Mouse (Mus musculus) erythroblast, embryonic 14.5 days (primary cell): ENCODE data around the gene Cdk11b. TPM values are rescaled to one million over a fixed set of nuclear protein-coding genes. Genes with fewer than 3 reads are reported as not detected.
"Not testable (repeated sequence)": the region's sequence is repeated elsewhere in the genome, so short reads cannot be mapped to it uniquely, and the experiment has no call there.

Experiments
- H3K27me3 ChIP-seq: 2 replicates; pipeline ENCODE4 v1.6.1; 2012; ENCODE audit warnings: inconsistent platforms; ENCODE audit not compliant: control insufficient read depth
- H3K36me3 ChIP-seq: 2 replicates; pipeline ENCODE4 v1.6.1; 2012; ENCODE audit warnings: mild to moderate bottlenecking, inconsistent platforms; ENCODE audit not compliant: control insufficient read depth
- H3K4me1 ChIP-seq: 2 replicates; pipeline ENCODE4 v1.6.1; 2012; ENCODE audit warnings: inconsistent platforms; ENCODE audit not compliant: control insufficient read depth
- H3K4me3 ChIP-seq: replicated peaks from 2 replicates; pipeline ENCODE3; 2012; ENCODE audit warnings: moderate library complexity, mild to moderate bottlenecking, inconsistent platforms
- H3K9me3 ChIP-seq: 2 replicates; pipeline ENCODE4 v1.6.1; 2012; ENCODE audit warnings: low read length, inconsistent platforms, mixed read lengths; ENCODE audit not compliant: control insufficient read depth
- GATA1 ChIP-seq: IDR thresholded peaks from 2 replicates; pipeline ENCODE4 v1.6.1; 2012; ENCODE audit warnings: low read length, inconsistent platforms, mixed read lengths
- TAL1 ChIP-seq: IDR thresholded peaks from 3 replicates; pipeline ENCODE4 v1.6.1; 2012; ENCODE audit warnings: low read length, inconsistent platforms, mixed read lengths
- polyA plus RNA-seq: library from polyadenylated mRNA; stranded (reverse); fragments of >175 nt; gene quantifications from 2 replicates; pipeline ENCODE4 v1.2.3, GENCODE M21; 2012

Gene Cdk11b
- polyA plus RNA-seq, 1 experiment = 6.4 TPM

DNA sequence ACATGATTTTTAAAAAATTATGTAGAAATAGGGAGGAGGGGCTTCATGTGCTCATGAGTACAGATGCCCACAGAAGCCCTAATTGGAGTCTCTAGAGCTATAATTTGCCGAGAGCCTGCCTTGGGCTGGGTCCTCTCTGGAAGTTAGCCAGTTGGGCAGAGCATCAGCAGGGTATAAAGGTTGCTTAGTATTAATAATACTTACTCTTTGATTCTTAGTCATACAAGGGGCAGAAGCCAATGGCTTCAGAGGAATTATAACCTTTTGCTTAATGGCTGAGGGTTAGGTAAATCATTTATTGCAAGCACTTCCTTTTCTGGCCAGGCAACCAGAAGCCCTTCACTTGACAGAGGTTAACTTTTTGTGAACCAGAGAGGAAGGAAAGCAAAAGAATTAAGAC is 18.9 kb downstream of the Cdk11b start:
- Histone ChIP-seq H3K4me3 (no peak overlapping the region), H3K36me3 (peaks cover 87% of the 10 kb centered on the region), H3K4me1 (no peaks in the 10 kb centered on the region), H3K27me3 (no peaks in the 10 kb centered on the region), H3K9me3 (no peaks in the 10 kb centered on the region)
- no peak for TF ChIP-seq TAL1

DNA sequence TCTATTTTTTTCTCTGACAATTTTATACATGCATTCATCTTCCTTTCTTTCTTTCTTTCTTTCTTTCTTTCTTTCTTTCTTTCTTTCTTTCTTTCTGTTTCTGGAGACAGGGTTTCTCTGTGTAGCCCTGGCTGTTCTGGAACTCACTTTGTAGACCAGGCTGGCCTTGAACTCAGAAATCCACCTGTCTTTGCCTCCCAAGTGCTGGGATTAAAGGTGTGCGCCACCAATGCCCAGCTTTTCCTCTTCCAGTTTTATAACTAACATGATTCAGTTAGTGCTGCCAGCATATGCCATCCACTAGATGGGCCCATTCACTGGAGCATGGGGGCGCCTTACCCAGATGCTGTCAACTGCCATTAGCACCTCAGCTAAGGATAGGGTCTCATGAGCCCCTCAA is 20.7 kb downstream of the Cdk11b start, which contains the start of gene Gm10563:
Gm10563 (minus strand) TSS at position 101 of the 400 bp plus-strand sequence.
- H3K9me3 ChIP-seq, H3K4me3 ChIP-seq, H3K27me3 ChIP-seq, H3K4me1 ChIP-seq: not testable (repeated sequence)
- peaks cover 89% of the 10 kb centered on the region for H3K36me3 ChIP-seq

DNA sequence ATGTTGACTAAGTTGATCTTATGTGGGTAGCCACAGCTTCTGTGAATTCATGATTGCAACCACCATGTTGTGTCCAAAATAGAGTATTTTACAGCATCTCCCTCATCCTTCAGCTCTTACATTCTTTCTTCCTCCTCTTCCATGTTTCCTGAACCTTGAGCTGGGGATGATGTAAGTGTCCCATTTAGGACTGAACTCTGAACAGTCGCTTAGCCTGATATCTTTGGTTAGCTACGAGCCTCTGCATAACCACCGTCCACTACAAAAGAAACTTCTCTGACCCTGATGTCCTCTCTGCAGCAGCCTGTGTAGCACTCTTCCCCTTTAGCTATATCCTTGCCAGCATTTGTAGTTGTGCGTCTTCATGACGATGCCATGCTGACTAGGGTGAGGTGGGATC is 21.1 kb downstream of the Cdk11b start:
- Histone ChIP-seq H3K9me3 (no peaks in the 10 kb centered on the region), H3K27me3 (no peaks in the 10 kb centered on the region), H3K4me1 (no peaks in the 10 kb centered on the region), H3K4me3 (no peak overlapping the region), H3K36me3 (peaks cover 89% of the 10 kb centered on the region)
- TF ChIP-seq TAL1 (no peak), GATA1 (no peak)

DNA sequence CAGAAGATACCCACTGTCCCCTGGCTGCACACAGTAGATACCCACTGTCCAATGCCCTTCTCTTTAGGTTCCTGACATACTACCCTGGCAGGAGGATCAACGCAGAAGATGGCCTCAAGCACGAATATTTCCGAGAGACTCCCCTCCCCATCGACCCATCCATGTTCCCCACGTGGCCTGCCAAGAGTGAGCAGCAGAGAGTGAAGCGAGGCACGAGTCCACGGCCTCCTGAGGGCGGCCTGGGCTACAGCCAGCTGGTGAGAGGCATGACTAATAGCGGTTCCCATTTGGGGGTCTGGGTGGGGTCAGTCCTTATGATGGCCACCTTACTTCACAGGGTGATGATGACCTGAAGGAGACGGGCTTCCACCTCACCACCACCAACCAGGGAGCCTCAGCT is 24.7 kb downstream of the Cdk11b start:
- Histone ChIP-seq H3K27me3 (peaks cover 33% of the 10 kb centered on the region), H3K4me3 (no peak overlapping the region), H3K4me1 (peaks cover 9% of the 10 kb centered on the region), H3K36me3 (peaks cover 66% of the 10 kb centered on the region), H3K9me3 (peaks cover 11% of the 10 kb centered on the region; the same call in 1 of the 2 replicates)
- TF ChIP-seq GATA1 = no peak
- TF ChIP-seq TAL1 = no peak

DNA sequence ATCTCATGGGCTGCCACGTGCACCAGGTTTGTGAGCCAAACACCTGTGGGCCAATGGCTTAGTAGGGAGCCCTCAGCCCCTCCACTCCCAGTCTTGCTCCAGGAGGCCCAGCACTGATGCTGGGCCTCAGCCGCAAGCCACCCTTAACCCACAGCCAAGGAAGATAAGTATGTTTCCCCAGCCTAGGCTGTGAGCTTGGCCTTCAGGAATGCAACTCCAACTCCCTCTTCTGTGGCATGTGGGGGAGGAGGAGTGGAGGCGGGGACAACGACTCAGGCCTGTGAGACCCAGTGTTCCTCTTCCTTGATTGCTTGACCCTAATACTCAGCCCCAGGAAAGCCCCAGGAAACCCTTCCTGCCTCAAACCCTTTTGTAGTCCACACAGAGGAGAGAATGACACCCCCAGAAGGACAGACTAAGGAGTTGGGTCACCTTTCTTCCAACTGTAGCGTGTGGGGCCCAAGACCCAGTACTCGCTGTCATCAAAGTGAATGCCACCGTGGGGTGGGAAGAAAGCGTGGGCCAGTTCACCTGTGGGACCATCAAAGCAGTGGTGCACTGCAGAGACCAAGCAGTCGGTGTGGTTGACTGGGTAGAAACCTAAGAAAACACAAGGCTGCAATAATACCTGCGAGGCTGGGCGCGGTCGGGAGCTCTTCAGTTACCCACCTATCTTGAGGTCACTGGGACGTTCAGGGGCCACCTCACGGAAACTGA is 27.1 kb downstream of the Cdk11b start:
- Histone ChIP-seq H3K9me3 (peaks cover 11% of the 10 kb centered on the region), H3K36me3 (peaks cover 50% of the 10 kb centered on the region), H3K27me3 (peaks cover 55% of the 10 kb centered on the region), H3K4me3 (no peak overlapping the region), H3K4me1 (peaks cover 19% of the 10 kb centered on the region)
- TF ChIP-seq TAL1 = no peak
- TF ChIP-seq GATA1 = no peak

DNA sequence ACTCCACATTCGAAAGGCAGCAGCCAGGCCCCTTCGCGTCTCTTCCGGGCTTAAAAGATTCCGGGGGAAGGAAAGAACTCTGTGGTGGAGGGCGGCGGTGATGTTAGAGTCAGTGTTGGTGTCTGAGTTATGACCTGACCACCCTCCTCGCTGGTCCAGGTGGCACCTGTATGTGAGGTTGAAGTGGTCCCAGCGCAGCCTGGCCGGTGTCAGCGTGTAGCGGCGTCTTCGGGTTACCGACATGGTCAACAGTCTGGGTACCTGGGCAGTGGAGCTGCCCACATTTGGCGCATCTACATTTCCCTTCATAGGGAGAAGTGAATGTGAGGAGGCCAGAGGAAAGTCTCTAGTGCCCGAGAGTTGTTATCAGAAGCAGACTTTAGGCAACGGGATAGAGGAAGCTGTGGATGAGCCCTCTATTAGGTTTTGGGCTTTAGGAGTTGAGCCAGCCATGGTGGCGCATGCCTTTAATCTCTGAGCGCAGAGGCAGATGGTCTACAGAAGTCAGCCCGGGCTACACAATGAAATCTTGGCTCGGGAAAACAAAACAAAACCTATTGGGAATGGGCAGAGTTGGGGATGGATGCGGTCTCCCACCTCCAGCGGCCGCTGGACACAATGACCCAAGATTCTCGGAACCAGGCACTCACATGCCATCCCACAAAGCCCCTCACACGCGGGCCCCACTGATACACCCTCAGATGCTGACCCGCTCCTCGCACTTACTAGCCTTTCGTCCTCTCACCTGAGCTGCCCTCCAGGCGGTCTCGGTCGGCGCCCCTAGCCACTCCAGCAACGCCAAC is 27.8 kb downstream of the Cdk11b start:
- Histone ChIP-seq H3K4me1 (peaks cover 19% of the 10 kb centered on the region), H3K36me3 (peaks cover 45% of the 10 kb centered on the region), H3K27me3 (peaks cover 57% of the 10 kb centered on the region), H3K4me3 (no peak overlapping the region), H3K9me3 (peaks cover 11% of the 10 kb centered on the region)
- TF ChIP-seq GATA1 (no peak), TAL1 (no peak)

DNA sequence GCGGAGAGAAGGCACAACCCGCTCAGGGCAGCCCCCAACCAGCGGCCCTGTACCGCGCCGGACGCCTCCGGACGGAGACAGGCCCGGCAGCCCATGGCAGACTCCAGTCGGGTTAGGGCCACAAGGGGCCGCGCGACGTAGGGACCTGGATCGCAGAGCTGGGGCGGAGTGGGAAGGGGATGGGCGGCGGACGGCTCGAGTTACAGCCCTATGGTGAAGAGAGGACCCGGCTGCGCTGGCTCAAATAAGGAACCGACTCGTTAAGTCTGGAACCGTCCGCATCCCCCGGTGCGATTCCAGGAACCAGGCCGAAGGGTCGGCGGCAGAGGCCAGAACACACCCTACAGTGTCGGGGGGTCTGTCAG is 28.4 kb downstream of the Cdk11b start, which contains the start of gene Mmp23:
Mmp23 (minus strand) TSS at position 299 of the 365 bp plus-strand sequence.
- no peak within 1 kb of the TSS for H3K4me3 ChIP-seq
- peaks cover 39% of the 10 kb centered on the region for H3K36me3 ChIP-seq
- H3K4me1 ChIP-seq = peaks cover 19% of the 10 kb centered on the region
- peaks cover 57% of the 10 kb centered on the region for H3K27me3 ChIP-seq
- H3K9me3 ChIP-seq = peaks cover 11% of the 10 kb centered on the region
- no peak for TF ChIP-seq TAL1
- no peak for TF ChIP-seq GATA1

DNA sequence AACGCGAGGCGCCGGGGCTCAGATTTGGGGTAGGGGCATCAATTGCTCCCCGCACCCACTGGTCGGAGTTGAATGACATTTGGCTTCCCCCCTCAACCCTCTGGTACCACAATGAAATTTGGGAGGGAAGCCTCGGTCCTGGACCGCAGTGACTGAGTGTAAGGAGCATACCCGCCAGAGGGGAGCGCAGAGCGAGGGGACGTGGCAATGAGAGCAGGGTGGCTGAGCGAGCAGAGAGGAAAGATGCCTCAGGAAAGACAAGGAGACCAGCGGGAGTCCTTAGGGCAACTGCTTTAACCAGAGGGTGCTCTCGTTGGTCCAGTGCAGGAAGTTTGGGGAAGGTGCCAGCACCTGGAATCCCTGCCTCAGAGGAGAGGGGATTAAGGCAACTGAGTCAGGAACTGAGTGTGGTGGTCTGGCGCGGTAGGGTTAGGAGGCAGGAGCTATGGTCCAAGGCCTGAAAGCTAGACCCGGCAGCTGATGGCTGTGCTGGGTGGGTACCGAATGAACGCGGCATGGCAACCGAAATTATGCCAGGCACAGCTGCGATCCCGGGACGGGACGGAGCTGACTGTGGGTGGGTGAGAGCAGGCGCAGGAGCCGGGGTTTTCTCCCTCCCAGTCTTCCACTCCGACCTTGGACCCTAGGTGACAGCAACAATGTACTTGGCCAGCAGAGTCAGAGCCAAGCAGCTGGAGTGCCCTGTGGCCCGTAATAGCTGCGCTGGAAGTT is 29.0 kb downstream of the Cdk11b start:
- H3K27me3 ChIP-seq = peaks cover 57% of the 10 kb centered on the region
- peaks cover 19% of the 10 kb centered on the region for H3K4me1 ChIP-seq
- TF ChIP-seq TAL1 = no peak
- no peak for TF ChIP-seq GATA1
- H3K4me3 ChIP-seq = no peak overlapping the region
- peaks cover 33% of the 10 kb centered on the region for H3K36me3 ChIP-seq
- H3K9me3 ChIP-seq = peaks cover 11% of the 10 kb centered on the region

DNA sequence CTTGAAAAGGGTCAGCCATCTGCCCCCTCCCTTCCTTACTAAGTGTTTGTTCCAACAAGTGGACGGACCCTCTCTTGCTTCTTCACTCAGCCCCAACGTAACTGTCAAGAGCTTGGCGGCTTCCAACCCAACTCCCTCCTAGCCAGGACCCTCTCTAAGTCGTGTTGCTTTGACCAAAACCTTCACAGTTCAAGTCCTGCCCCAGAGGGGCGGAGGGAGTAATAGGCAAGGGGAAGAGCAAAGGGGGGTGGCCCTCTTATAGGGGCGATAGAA is 29.5 kb downstream of the Cdk11b start:
- Histone ChIP-seq H3K4me1 (peaks cover 19% of the 10 kb centered on the region), H3K4me3 (no peak overlapping the region), H3K9me3 (peaks cover 11% of the 10 kb centered on the region), H3K27me3 (peaks cover 57% of the 10 kb centered on the region), H3K36me3 (peaks cover 28% of the 10 kb centered on the region)
- TF ChIP-seq GATA1 = no peak
- no peak for TF ChIP-seq TAL1
